Mouse (Mus musculus) liver, embryonic 14.5 days (tissue): ENCODE results near the gene Gm17577. TPM values are rescaled to one million over a fixed set of nuclear protein-coding genes. Genes with fewer than 3 reads are reported as not detected.
"Not testable (repeated sequence)": the region's sequence is repeated elsewhere in the genome, so short reads cannot be mapped to it uniquely, and the experiment has no call there.

Experiments
- ATAC-seq: fragments of 200-750 bp; cut with Nextera tagmentation; 2 replicates; pipeline ENCODE4 v1.8.0; 2017; ENCODE audit warnings: moderate number of reproducible peaks, mild to moderate bottlenecking, moderate library complexity; ENCODE audit not compliant: insufficient read depth
- DNase-seq, 3 experiments: peaks; one replicate each; pipeline ENCODE4 v3.0.0-alpha.2; 2012 to 2013; ENCODE audit warnings: low read depth in 3 of 3, low spot score in 3 of 3
- H3K27ac ChIP-seq: fragments of 300-500 bp; sonication (generic); 2 replicates; pipeline ENCODE4 v1.5.1; 2014; ENCODE audit warnings: moderate library complexity, mild to moderate bottlenecking, control low read depth, inconsistent platforms
- H3K27me3 ChIP-seq: fragments of 300-500 bp; sonication (generic); 2 replicates; pipeline ENCODE4 v1.6.1; 2014; ENCODE audit warnings: mild to moderate bottlenecking, low read length, moderate library complexity; ENCODE audit not compliant: control insufficient read depth, insufficient read depth
- H3K36me3 ChIP-seq: fragments of 300-500 bp; sonication (generic); replicated peaks from 2 replicates; pipeline ENCODE4 v1.6.1; 2014; ENCODE audit warnings: low read depth; ENCODE audit not compliant: control insufficient read depth, insufficient read depth
- H3K4me1 ChIP-seq, 2 experiments: fragments of 200-500 bp in 1 of 2; fragments of 300-500 bp in 1 of 2; sonication (generic) in 1 of 2; replicated peaks; 2 replicates each; pipeline ENCODE4 v1.6.1; 2012 to 2014; ENCODE audit warnings: antibody characterized with exemption in 1 of 2, inconsistent platforms in 1 of 2, low read length in 1 of 2; ENCODE audit not compliant: control insufficient read depth in 2 of 2, insufficient read depth in 2 of 2
- H3K4me2 ChIP-seq: fragments of 300-500 bp; sonication (generic); 2 replicates; pipeline ENCODE4 v1.6.1; 2014; ENCODE audit warnings: low read depth, mild to moderate bottlenecking, control low read depth, moderate library complexity
- H3K4me3 ChIP-seq, 2 experiments: fragments of 200-500 bp in 1 of 2; fragments of 300-500 bp in 1 of 2; sonication (generic) in 1 of 2; 2 replicates each; pipeline ENCODE4 v1.5.1; 2012 to 2014; ENCODE audit warnings: low read depth in 2 of 2, low read length in 2 of 2, mild to moderate bottlenecking in 2 of 2, control low read depth in 1 of 2, inconsistent platforms in 1 of 2, moderate library complexity in 1 of 2; ENCODE audit not compliant: insufficient read depth in 1 of 2
- H3K9ac ChIP-seq: fragments of 300-500 bp; sonication (generic); replicated peaks from 2 replicates; pipeline ENCODE4 v1.6.1; 2014; ENCODE audit warnings: mild to moderate bottlenecking, control low read depth, moderate library complexity
- H3K9me3 ChIP-seq: fragments of 300-500 bp; sonication (generic); 2 replicates; pipeline ENCODE4 v1.6.1; 2016; ENCODE audit warnings: low read length, mixed read lengths; ENCODE audit not compliant: control insufficient read depth
- WGBS: fragments of 180-500 bp; shearing (Covaris S2); extraction: QIAGEN DNeasy Blood & Tissue Kit; methylation state at CpG from one replicate; pipeline ENCODE4 v1.1.7; 2014; ENCODE audit not compliant: insufficient replicate concordance; 5-methylcytosine and 5-hydroxymethylcytosine counted together
- polyA plus RNA-seq, 2 experiments: library from polyadenylated mRNA; depleted of rRNA in 1 of 2; stranded (reverse) in 1 of 2; unstranded in 1 of 2; fragments of >200 nt; fragmentation: Nextera tagmentation in 1 of 2; extraction: Ambion mirVana in 1 of 2; gene quantifications; 2 replicates each; pipeline versions ENCODE4 v1.2.1 to v1.2.3; 2012 to 2014

Gene Gm17577
- polyA plus RNA-seq (2012; rRNA removed) (not detected in 2 replicates), polyA plus RNA-seq (2014; fragmentation: Nextera tagmentation; extraction: Ambion mirVana) (not detected in 2 replicates)

GRCm38 (mm10) chrX:123246807-123247206 lies at the start of gene Gm17577:
Gm17577 (minus strand) TSS chrX:123246907.
- H3K9me3 ChIP-seq, ATAC-seq, DNase-seq, H3K4me1 ChIP-seq, H3K27ac ChIP-seq, H3K27me3 ChIP-seq, H3K4me2 ChIP-seq, H3K4me3 ChIP-seq, H3K36me3 ChIP-seq, H3K9ac ChIP-seq: not testable (repeated sequence)
- WGBS = no CpG with 5 or more reads among the region's 3 CpGs

- WGBS = no CpG with 5 or more reads among the region's 1 CpGs
- not testable (repeated sequence) for H3K9me3 ChIP-seq
These were observed 24.3 kb downstream of the Gm17577 start, which contains the start of gene Srsx for GRCm38 (mm10) chrX:123222381-123222780. Srsx (minus strand) TSS chrX:123222481.

More at GRCm38 (mm10) chrX:123222381-123222780, 24.3 kb downstream of the Gm17577 start, which contains the start of gene Srsx:
- H3K27me3 ChIP-seq, DNase-seq, H3K4me1 ChIP-seq, H3K4me2 ChIP-seq, H3K4me3 ChIP-seq, ATAC-seq, H3K36me3 ChIP-seq, H3K9ac ChIP-seq, H3K27ac ChIP-seq: not testable (repeated sequence)

Other genes starting within 250 kb of the Gm17577 start
- gene Gm17521, start 217.2 kb downstream of the Gm17577 start, polyA plus RNA-seq (2012; rRNA removed) = not detected in 2 replicates
- not detected in 2 replicates for gene Gm17521, start 217.2 kb downstream of the Gm17577 start, polyA plus RNA-seq (2014; fragmentation: Nextera tagmentation; extraction: Ambion mirVana)
- 2.2 and 2.3 TPM in 2 replicates for gene Cldn34c1, start 143.4 kb downstream of the Gm17577 start, polyA plus RNA-seq (2012; rRNA removed)
- 3.4 and 3.6 TPM in 2 replicates for gene Cldn34c1, start 143.4 kb downstream of the Gm17577 start, polyA plus RNA-seq (2014; fragmentation: Nextera tagmentation; extraction: Ambion mirVana)
- gene Srsx, start 24.4 kb downstream of the Gm17577 start, polyA plus RNA-seq (2012; rRNA removed) = not detected in 2 replicates
- gene Srsx, start 24.4 kb downstream of the Gm17577 start, polyA plus RNA-seq (2014; fragmentation: Nextera tagmentation; extraction: Ambion mirVana) = not detected in 2 replicates